Comparison of ENCODE assay signal across 8 mouse cellular contexts in genomic region chr16:75675871-75676270, GRCm38 (mm10).
DNase-seq lines count a peak whose midpoint lies in the region; ATAC-seq and TF ChIP-seq lines count a peak whose summit lies in the region.

No protein-coding gene starts in this region.

- peak; percentile 73 for TF ChIP-seq CTCF in heart, postnatal 0 days (IDR thresholded peaks at IDR 0.05; ENCODE audit: low read depth)
- peak; percentile 39 to 86 (median 57) for TF ChIP-seq CTCF in MEL (IDR thresholded peaks at IDR 0.05 in 2 of 3, conservative IDR thresholded peaks at IDR 0.05 in 1 of 3; ENCODE audit: control insufficient read depth in 1 of 3, insufficient read depth in 1 of 3, low read depth in 2 of 3, low read length in 3 of 3, poor library complexity in 1 of 3, severe bottlenecking in 1 of 3)

- H3K9me3 ChIP-seq in heart, postnatal 0 days (replicated peaks; ENCODE audit: control insufficient read depth, low read length): no peaks in the 10 kb centered on the region
- no peaks in the 10 kb centered on the region for H3K9me3 ChIP-seq in MEL (replicated peaks; ENCODE audit: insufficient read depth, low read length)

- no peak overlapping the region for H3K9ac ChIP-seq in heart, postnatal 0 days (replicated peaks; ENCODE audit: low read depth, low read length)
- H3K9ac ChIP-seq in MEL (ENCODE audit: control insufficient read depth, low read depth, low read length, poor library complexity, severe bottlenecking): no peak overlapping the region

- TF ChIP-seq POLR2A in MEL (IDR thresholded peaks at IDR 0.05; ENCODE audit: control insufficient read depth in 1 of 2, insufficient read depth in 1 of 2, low read depth in 1 of 2, low read length in 2 of 2, poor library complexity in 1 of 2): no peak

- no peaks in the 10 kb centered on the region for H3K36me3 ChIP-seq in heart, postnatal 0 days (replicated peaks; ENCODE audit: control insufficient read depth, insufficient read depth, low read length)
- no peaks in the 10 kb centered on the region for H3K36me3 ChIP-seq in MEL (ENCODE audit: control insufficient read depth in 1 of 2, insufficient read depth in 2 of 2, low read length in 2 of 2)

- no peak overlapping the region for H3K4me3 ChIP-seq in heart, postnatal 0 days (ENCODE audit: low read depth, low read length)
- no peak overlapping the region for H3K4me3 ChIP-seq in MEL (ENCODE audit: control insufficient read depth in 1 of 2, insufficient read depth in 1 of 2, low read depth in 2 of 2, low read length in 2 of 2)

- H3K4me1 ChIP-seq in heart, postnatal 0 days (ENCODE audit: control insufficient read depth, insufficient read depth): no peaks in the 10 kb centered on the region
- no peaks in the 10 kb centered on the region for H3K4me1 ChIP-seq in MEL (ENCODE audit: control insufficient read depth in 1 of 2, insufficient read depth in 2 of 2, low read length in 2 of 2)

- 51% methylated on average over 2 of the region's 2 CpGs for WGBS in heart, postnatal 0 days
- WGBS in large intestine, adult 2 months: 46% methylated on average over 2 of the region's 2 CpGs

- no peaks in the 10 kb centered on the region for H3K79me2 ChIP-seq in MEL (ENCODE audit: control insufficient read depth, insufficient read depth, low read length, poor library complexity)

- DNase-seq in heart, postnatal 0 days (ENCODE audit: low spot score): peak; percentile 70
- no peak for DNase-seq in heart, adult 9 months (ENCODE audit: low spot score in 2 of 2)
- peak; percentile 10 for DNase-seq in 3134 (ENCODE audit: extremely low read depth, insufficient read length, low spot score)
- DNase-seq in MEL (ENCODE audit: low read depth, low spot score): peak; percentile 78
- peak; percentile 83 for DNase-seq in embryo, embryonic 11 days
- DNase-seq in large intestine, adult 2 months (ENCODE audit: low read depth, low spot score): peak; percentile 18
- peak; percentile 5 to 28 for DNase-seq in natural killer cell, adult 2 months (ENCODE audit: low spot score in 2 of 2)
- no peak for DNase-seq in ovary, postnatal 10 days (ENCODE audit: low spot score)

- H3K27ac ChIP-seq in heart, postnatal 0 days (ENCODE audit: low read depth): no peak overlapping the region
- no peak overlapping the region for H3K27ac ChIP-seq in MEL (ENCODE audit: control insufficient read depth, low read depth, low read length)

- no peak for ATAC-seq in heart, postnatal 0 days (ENCODE audit: insufficient read depth, low read depth)

- no peak for TF ChIP-seq EP300 in heart, postnatal 0 days (IDR thresholded peaks at IDR 0.05; ENCODE audit: low read depth)
- no peak for TF ChIP-seq EP300 in MEL (IDR thresholded peaks at IDR 0.05; ENCODE audit: low read depth in 1 of 2, low read length in 2 of 2)

- TF ChIP-seq RAD21 in MEL (IDR thresholded peaks at IDR 0.05; ENCODE audit: low read depth, low read length): peak; percentile 97

- H3K27me3 ChIP-seq in heart, postnatal 0 days (ENCODE audit: control insufficient read depth, insufficient read depth, low read length): no peaks in the 10 kb centered on the region
- no peaks in the 10 kb centered on the region; a peak in 1 of 4 replicates for H3K27me3 ChIP-seq in MEL (ENCODE audit: control insufficient read depth in 1 of 2, insufficient read depth in 2 of 2, low read length in 2 of 2)

- H3K4me2 ChIP-seq in heart, postnatal 0 days (ENCODE audit: low read depth, low read length): no peak overlapping the region

TF ChIP-seq in MEL, 35 proteins besides CTCF, POLR2A, EP300 and RAD21:
- TF ChIP-seq GATA1 (IDR thresholded peaks at IDR 0.05; ENCODE audit: low read depth, low read length) (0 out of 2 replicates have a peak, but pooled peaks have one; percentile 18), SMC3 (IDR thresholded peaks at IDR 0.05; ENCODE audit: low read depth, low read length) (peak; percentile 87), JUND (IDR thresholded peaks at IDR 0.05; ENCODE audit: low read depth, low read length) (no peak), ZC3H11A (IDR thresholded peaks at IDR 0.05; ENCODE audit: low read depth, low read length) (peak; percentile 93), E2F4 (IDR thresholded peaks at IDR 0.05; ENCODE audit: borderline replicate concordance, low read depth, low read length) (no peak), RCOR1 (IDR thresholded peaks at IDR 0.05; ENCODE audit: low read depth, low read length) (no peak)

Comparison
In these comparisons a context has a peak if more than half of its experiments do, and no peak if none do; other contexts are left out.
1. DNase-seq: peak in heart, postnatal 0 days (single experiment), 3134 (single experiment), MEL (single experiment), embryo, embryonic 11 days (single experiment), large intestine, adult 2 months (single experiment) and natural killer cell, adult 2 months (2 of 2); none in heart, adult 9 months (0 of 2) and ovary, postnatal 10 days (single experiment).